Mouse (Mus musculus): ENCODE results near the gene Itga9. TPM values are rescaled to one million over a fixed set of nuclear protein-coding genes. Genes with fewer than 3 reads are reported as not detected.

Itga9 gene
- total RNA-seq, 2 experiments from 2014 or later = 97.8 to 111 TPM

- no peak for DNase-seq (ENCODE audit: low spot score in 2 of 2)
Measured at GRCm38 (mm10) chr9:118913613-118914012, 307.1 kb downstream of the Itga9 start.

- no peak for DNase-seq (ENCODE audit: low spot score in 2 of 2)
Measured at GRCm38 (mm10) chr9:118914589-118914988, 308.1 kb downstream of the Itga9 start.

GRCm38 (mm10) chr9:118915290-118915689 is 308.8 kb downstream of the Itga9 start:
- no peak for DNase-seq (ENCODE audit: low spot score in 2 of 2)

- DNase-seq (ENCODE audit: low spot score in 2 of 2) = no peak
Measured at GRCm38 (mm10) chr9:118919672-118920186, 313.2 kb downstream of the Itga9 start.

GRCm38 (mm10) chr9:118920798-118921515 is 314.5 kb downstream of the Itga9 start:
- peak; percentile 57 to 74 for DNase-seq (ENCODE audit: low spot score in 2 of 2)

GRCm38 (mm10) chr9:118921926-118922325 is 315.4 kb downstream of the Itga9 start:
- DNase-seq (ENCODE audit: low spot score in 2 of 2) = no peak

- DNase-seq (ENCODE audit: low spot score in 2 of 2) = no peak
Measured at GRCm38 (mm10) chr9:118924554-118925085, 318.1 kb downstream of the Itga9 start.

GRCm38 (mm10) chr9:118925286-118926110 is 319.0 kb downstream of the Itga9 start:
- peak; percentile 89 to 91 for DNase-seq (ENCODE audit: low spot score in 2 of 2)

- peak; percentile 28 to 46 for DNase-seq (ENCODE audit: low spot score in 2 of 2)
Measured at GRCm38 (mm10) chr9:118926111-118926650, 319.7 kb downstream of the Itga9 start, which contains the start of gene Ctdspl. Gene Ctdspl, plus strand, starts transcription at chr9:118926453.

- DNase-seq (ENCODE audit: low spot score in 2 of 2) = peak in 1 of 2 experiments; percentile 28
Measured at GRCm38 (mm10) chr9:118926688-118927321, 320.3 kb downstream of the Itga9 start.

- no peak for DNase-seq (ENCODE audit: low spot score in 2 of 2)
Measured at GRCm38 (mm10) chr9:118927501-118927900, 321.0 kb downstream of the Itga9 start.

- DNase-seq (ENCODE audit: low spot score in 2 of 2) = no peak
Measured at GRCm38 (mm10) chr9:118928007-118928406, 321.5 kb downstream of the Itga9 start.

- no peak for DNase-seq (ENCODE audit: low spot score in 2 of 2)
Measured at GRCm38 (mm10) chr9:118928656-118929055, 322.2 kb downstream of the Itga9 start.

GRCm38 (mm10) chr9:118930611-118931010 is 324.1 kb downstream of the Itga9 start:
- DNase-seq (ENCODE audit: low spot score in 2 of 2) = no peak

GRCm38 (mm10) chr9:118933800-118934199 is 327.3 kb downstream of the Itga9 start:
- DNase-seq (ENCODE audit: low spot score in 2 of 2) = no peak

- DNase-seq (ENCODE audit: low spot score in 2 of 2) = no peak
Measured at GRCm38 (mm10) chr9:118934319-118934718, 327.8 kb downstream of the Itga9 start.

- DNase-seq (ENCODE audit: low spot score in 2 of 2) = no peak
Measured at GRCm38 (mm10) chr9:118935098-118935497, 328.6 kb downstream of the Itga9 start.

- no peak for DNase-seq (ENCODE audit: low spot score in 2 of 2)
Measured at GRCm38 (mm10) chr9:118936071-118936470, 329.6 kb downstream of the Itga9 start.

- DNase-seq (ENCODE audit: low spot score in 2 of 2) = no peak
Measured at GRCm38 (mm10) chr9:118937515-118937914, 331.0 kb downstream of the Itga9 start.

GRCm38 (mm10) chr9:118939410-118939809 is 332.9 kb downstream of the Itga9 start:
- no peak for DNase-seq (ENCODE audit: low spot score in 2 of 2)

- no peak for DNase-seq (ENCODE audit: low spot score in 2 of 2)
Measured at GRCm38 (mm10) chr9:118939831-118940230, 333.3 kb downstream of the Itga9 start.
